Mouse (Mus musculus): Measurements from ENCODE around the gene Smchd1. TPM values are rescaled to one million over a fixed set of nuclear protein-coding genes. Genes with fewer than 3 reads are reported as not detected.
"Not testable (repeated sequence)": the region's sequence is repeated elsewhere in the genome, so short reads cannot be mapped to it uniquely, and the experiment has no call there.

The Smchd1 gene
- total RNA-seq, 1 experiment from 2014 or later: 249 TPM

DNA sequence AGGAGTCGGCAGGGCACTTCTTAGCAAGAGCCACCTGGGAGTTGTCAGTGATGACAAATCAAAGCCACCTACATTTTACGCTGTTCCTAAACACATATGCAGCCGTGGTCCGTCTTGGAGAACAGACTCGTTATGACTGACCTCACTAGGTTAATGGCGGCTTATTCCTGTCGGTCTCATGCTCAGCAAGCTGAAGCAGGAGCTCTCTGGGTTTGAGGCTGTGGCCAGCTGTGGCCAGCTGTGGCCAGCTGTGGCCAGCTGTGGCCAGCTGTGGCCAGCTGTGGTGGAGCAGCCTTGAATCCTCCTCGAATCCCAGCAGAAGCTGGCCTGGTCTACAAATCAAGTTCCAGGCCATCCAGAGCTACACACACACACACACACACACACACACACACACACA is 138.7 kb downstream of the Smchd1 start:
- no peak for ATAC-seq (replicated peaks in 1 of 2; ENCODE audit: insufficient read depth in 1 of 2, low FRiP score in 2 of 2, low TSS enrichment in 1 of 2, low read depth in 1 of 2, poor library complexity in 2 of 2, severe bottlenecking in 2 of 2)

DNA sequence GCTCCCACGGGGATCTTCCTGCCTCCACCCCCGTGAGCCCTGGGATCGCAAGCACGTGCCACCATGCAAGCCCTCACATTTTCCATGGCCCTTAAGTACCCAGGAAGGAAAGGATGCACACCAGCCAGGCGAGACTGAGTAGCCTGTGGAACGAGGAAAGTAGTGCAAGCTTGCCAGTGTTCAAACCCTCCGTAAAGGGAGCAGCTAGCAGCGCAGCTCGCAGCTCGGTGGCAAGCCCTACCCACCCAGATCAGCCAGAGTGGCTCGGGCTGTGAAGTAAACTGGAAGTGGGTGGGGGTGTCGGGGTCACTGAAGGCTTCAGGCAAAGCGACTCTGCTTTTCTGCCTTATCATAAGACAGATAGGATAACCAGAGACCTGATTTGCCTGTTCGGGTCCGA is 142.8 kb downstream of the Smchd1 start:
- ATAC-seq (replicated peaks in 1 of 2; ENCODE audit: insufficient read depth in 1 of 2, low FRiP score in 2 of 2, low TSS enrichment in 1 of 2, low read depth in 1 of 2, poor library complexity in 2 of 2, severe bottlenecking in 2 of 2): no peak

GRCm38 (mm10) chr17:71320731-71321130 is 154.4 kb downstream of the Smchd1 start:
- ATAC-seq (replicated peaks in 1 of 2; ENCODE audit: insufficient read depth in 1 of 2, low FRiP score in 2 of 2, low TSS enrichment in 1 of 2, low read depth in 1 of 2, poor library complexity in 2 of 2, severe bottlenecking in 2 of 2): not testable (repeated sequence)

GRCm38 (mm10) chr17:71319361-71319760 is 155.8 kb downstream of the Smchd1 start:
- no peak for ATAC-seq (replicated peaks in 1 of 2; ENCODE audit: insufficient read depth in 1 of 2, low FRiP score in 2 of 2, low TSS enrichment in 1 of 2, low read depth in 1 of 2, poor library complexity in 2 of 2, severe bottlenecking in 2 of 2)

- no peak for ATAC-seq (replicated peaks in 1 of 2; ENCODE audit: insufficient read depth in 1 of 2, low FRiP score in 2 of 2, low TSS enrichment in 1 of 2, low read depth in 1 of 2, poor library complexity in 2 of 2, severe bottlenecking in 2 of 2)
Observed at GRCm38 (mm10) chr17:71317571-71317970, 157.6 kb downstream of the Smchd1 start.

GRCm38 (mm10) chr17:71314315-71314714 is 160.8 kb downstream of the Smchd1 start:
- ATAC-seq (replicated peaks in 1 of 2; ENCODE audit: insufficient read depth in 1 of 2, low FRiP score in 2 of 2, low TSS enrichment in 1 of 2, low read depth in 1 of 2, poor library complexity in 2 of 2, severe bottlenecking in 2 of 2): no peak

GRCm38 (mm10) chr17:71311340-71312171 is 163.6 kb downstream of the Smchd1 start, which contains the start of gene Emilin2:
Emilin2 (minus strand) TSS chr17:71311978.
- ATAC-seq (replicated peaks in 1 of 2; ENCODE audit: insufficient read depth in 1 of 2, low FRiP score in 2 of 2, low TSS enrichment in 1 of 2, low read depth in 1 of 2, poor library complexity in 2 of 2, severe bottlenecking in 2 of 2): peak; percentile 18 to 46; a peak in 1 of 4 replicates

- ATAC-seq (replicated peaks in 1 of 2; ENCODE audit: insufficient read depth in 1 of 2, low FRiP score in 2 of 2, low TSS enrichment in 1 of 2, low read depth in 1 of 2, poor library complexity in 2 of 2, severe bottlenecking in 2 of 2): peak; percentile 62 to 83
Observed at GRCm38 (mm10) chr17:71310486-71311339, 164.4 kb downstream of the Smchd1 start.

GRCm38 (mm10) chr17:71309711-71310485 is 165.2 kb downstream of the Smchd1 start:
- 0 out of 4 replicates have a peak, but pooled peaks of 1 of the 2 experiments have one; percentile 18 for ATAC-seq (replicated peaks in 1 of 2; ENCODE audit: insufficient read depth in 1 of 2, low FRiP score in 2 of 2, low TSS enrichment in 1 of 2, low read depth in 1 of 2, poor library complexity in 2 of 2, severe bottlenecking in 2 of 2)

DNA sequence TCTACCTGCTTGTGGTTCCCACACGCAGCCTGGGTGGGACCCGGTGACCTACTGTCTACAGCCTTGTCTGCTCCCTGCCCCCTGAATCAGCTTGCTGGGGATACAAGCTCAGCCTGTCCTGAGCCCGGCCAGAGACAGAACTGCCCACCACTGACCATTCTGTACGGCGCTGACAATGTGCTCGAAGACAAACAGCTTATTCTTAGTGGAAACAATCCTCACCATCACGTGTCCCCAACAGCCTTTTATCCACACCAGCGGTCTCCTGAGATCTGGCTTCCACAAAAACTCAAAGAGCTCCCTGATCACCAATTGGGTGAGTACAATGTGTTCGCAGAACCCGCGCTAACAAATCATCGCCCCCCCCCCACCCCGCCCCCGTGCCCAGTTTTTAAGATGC is 166.0 kb downstream of the Smchd1 start:
- no peak for ATAC-seq (replicated peaks in 1 of 2; ENCODE audit: insufficient read depth in 1 of 2, low FRiP score in 2 of 2, low TSS enrichment in 1 of 2, low read depth in 1 of 2, poor library complexity in 2 of 2, severe bottlenecking in 2 of 2)

GRCm38 (mm10) chr17:71308296-71308695 is 166.8 kb downstream of the Smchd1 start:
- ATAC-seq (replicated peaks in 1 of 2; ENCODE audit: insufficient read depth in 1 of 2, low FRiP score in 2 of 2, low TSS enrichment in 1 of 2, low read depth in 1 of 2, poor library complexity in 2 of 2, severe bottlenecking in 2 of 2): no peak

DNA sequence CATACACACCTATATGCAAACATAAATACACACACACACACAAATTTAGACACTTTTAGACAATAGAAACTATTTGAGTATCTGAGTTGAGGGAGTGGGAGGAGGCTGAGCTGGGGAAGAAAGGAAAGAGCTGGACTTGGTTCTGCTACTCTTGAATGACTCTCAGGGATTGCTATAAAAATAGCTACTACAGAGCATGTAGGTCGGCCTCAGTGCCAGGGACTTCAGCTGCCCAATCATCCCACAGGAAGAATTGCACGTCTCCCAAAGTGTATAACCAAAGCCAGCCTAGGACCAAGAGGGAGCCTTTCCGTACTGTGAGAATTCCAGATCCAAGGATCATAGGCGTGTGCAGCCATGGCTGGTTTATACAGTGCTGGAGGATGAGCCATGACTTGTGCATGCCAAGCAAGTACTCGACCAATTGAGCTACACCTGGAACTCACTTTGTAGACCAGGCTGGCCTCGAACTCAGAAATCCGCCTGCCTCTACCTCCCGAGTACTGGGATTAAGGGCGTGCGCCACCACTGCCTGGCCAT is 167.8 kb downstream of the Smchd1 start:
- no peak for ATAC-seq (replicated peaks in 1 of 2; ENCODE audit: insufficient read depth in 1 of 2, low FRiP score in 2 of 2, low TSS enrichment in 1 of 2, low read depth in 1 of 2, poor library complexity in 2 of 2, severe bottlenecking in 2 of 2)

- no peak for ATAC-seq (replicated peaks in 1 of 2; ENCODE audit: insufficient read depth in 1 of 2, low FRiP score in 2 of 2, low TSS enrichment in 1 of 2, low read depth in 1 of 2, poor library complexity in 2 of 2, severe bottlenecking in 2 of 2)
Observed at GRCm38 (mm10) chr17:71306716-71307115, 168.4 kb downstream of the Smchd1 start.

- ATAC-seq (replicated peaks in 1 of 2; ENCODE audit: insufficient read depth in 1 of 2, low FRiP score in 2 of 2, low TSS enrichment in 1 of 2, low read depth in 1 of 2, poor library complexity in 2 of 2, severe bottlenecking in 2 of 2): no peak
Observed at GRCm38 (mm10) chr17:71306091-71306490, 169.1 kb downstream of the Smchd1 start.

DNA sequence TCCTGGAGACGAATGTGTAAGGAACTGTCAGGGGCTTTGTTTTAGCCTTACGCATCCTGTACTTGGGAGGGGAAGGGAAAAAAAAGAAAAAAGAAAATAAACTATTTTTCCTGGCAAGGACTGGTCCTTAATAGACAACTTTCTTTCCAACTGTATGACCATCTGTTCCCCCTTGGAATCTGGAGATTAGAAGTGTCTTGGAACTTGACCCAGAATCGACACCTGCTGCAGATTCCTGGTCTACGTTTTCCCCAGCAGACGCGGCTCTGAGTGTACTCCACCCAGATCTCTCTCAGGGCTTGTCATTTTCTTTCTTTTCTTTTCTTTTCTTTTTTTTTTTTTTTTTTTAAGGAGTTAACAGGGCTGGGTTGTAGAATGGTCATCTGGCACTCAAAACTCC is 171.7 kb downstream of the Smchd1 start:
- ATAC-seq (replicated peaks in 1 of 2; ENCODE audit: insufficient read depth in 1 of 2, low FRiP score in 2 of 2, low TSS enrichment in 1 of 2, low read depth in 1 of 2, poor library complexity in 2 of 2, severe bottlenecking in 2 of 2): no peak

GRCm38 (mm10) chr17:71301413-71301812 is 173.7 kb downstream of the Smchd1 start:
- no peak for ATAC-seq (replicated peaks in 1 of 2; ENCODE audit: insufficient read depth in 1 of 2, low FRiP score in 2 of 2, low TSS enrichment in 1 of 2, low read depth in 1 of 2, poor library complexity in 2 of 2, severe bottlenecking in 2 of 2)

- peak; percentile 59 to 74 for ATAC-seq (replicated peaks in 1 of 2; ENCODE audit: insufficient read depth in 1 of 2, low FRiP score in 2 of 2, low TSS enrichment in 1 of 2, low read depth in 1 of 2, poor library complexity in 2 of 2, severe bottlenecking in 2 of 2)
Observed at GRCm38 (mm10) chr17:71300338-71300737, 174.8 kb downstream of the Smchd1 start.
